Mouse (Mus musculus) R1 (cell line): ENCODE measurements around the gene Snap25.
A peak's percentile ranks its signal among the peaks of the same experiment; 100 is the strongest.

Experiments used
- DNase-seq: peaks from one replicate; pipeline ENCODE4 v3.0.0-alpha.2; 2018; ENCODE audit warnings: low read depth, low spot score

The Snap25 gene

DNA sequence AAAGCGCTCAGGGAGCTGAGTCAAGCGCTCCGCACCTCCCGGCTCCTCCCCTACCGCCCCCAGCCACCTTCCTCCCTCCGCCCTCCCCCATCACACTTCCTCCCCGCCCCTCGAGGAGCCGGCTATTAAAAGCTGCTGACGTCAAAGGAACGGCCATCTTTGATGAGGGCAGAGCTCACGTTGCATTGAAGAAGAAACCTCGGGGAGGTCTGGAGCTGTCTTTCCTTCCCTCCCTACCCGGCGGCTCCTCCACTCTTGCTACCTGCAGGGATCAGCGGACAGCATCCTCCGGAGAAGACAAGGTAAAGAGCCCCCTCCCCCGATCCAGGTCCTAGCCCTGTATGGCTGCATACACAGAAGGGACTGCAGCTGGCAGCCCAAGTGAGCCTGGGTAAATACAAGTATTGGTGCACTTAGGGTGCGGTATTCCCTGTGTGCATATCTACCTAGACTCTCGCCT lies at the start of gene Snap25:
TSS of gene Snap25 (plus strand) at position 155 of the 460 bp plus-strand sequence.
- peak; percentile 89 for DNase-seq

DNA sequence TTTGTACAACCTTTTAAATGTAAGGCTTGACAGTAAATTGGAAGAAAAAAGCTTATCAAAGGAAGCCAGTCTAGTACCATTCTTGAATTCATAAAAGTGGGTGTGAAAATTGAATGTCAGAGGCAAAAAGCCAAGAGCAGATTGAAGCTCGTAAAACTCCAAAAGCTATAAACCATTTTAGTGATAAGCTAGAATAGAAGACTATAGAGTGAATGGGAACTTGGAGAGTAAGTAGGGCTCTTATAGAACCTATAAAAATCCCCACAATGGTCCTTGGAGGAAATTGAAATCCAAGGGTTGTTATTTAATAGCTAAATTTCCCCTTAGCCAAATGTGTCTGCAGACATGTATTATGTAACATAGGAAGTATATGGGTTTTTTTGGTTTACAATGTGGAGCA lies 46.3 kb upstream of the Snap25 start:
- DNase-seq: no peak

DNA sequence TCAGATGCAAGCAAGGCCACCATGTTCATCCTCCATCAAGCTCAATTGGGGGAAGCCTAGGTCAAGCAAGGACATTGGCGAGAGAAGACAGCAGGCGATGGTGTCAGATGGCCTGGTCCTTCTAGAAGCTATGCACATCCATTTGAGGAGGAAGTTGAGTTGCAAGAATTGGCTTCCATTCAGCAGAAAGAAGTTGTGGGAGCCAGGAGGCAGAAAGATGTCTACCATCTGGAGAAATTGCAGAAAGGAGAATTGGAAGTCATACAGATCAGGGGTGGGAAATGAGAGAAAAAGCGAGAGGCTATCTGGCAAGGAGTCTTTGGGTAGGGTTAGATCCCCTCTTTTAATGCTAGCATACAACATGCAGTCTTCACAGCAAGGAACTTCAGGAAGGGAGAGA lies 44.1 kb upstream of the Snap25 start:
- DNase-seq: no peak

DNA sequence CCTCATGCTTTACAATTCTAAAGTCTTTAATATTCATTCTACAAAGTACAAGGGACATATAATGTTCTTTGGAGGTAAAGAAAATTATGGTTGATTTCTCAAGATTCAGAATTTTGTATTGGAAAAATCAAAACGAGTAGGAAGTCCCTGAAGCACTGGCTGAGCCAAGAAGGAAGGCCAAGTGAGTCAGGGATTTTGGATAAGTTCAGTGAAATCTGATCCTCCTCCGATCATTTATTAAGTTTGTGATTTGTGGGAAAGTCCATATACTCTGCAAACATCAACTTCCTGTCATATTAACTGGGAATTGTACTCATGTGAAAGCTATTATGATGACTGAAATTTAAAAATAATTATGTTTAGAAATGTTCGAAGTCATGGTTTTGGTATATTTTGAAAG lies 43.6 kb upstream of the Snap25 start:
- no peak for DNase-seq

- peak; percentile 5 for DNase-seq
Measured at GRCm38 (mm10) chr2:136670539-136671271, 42.5 kb upstream of the Snap25 start.

DNA sequence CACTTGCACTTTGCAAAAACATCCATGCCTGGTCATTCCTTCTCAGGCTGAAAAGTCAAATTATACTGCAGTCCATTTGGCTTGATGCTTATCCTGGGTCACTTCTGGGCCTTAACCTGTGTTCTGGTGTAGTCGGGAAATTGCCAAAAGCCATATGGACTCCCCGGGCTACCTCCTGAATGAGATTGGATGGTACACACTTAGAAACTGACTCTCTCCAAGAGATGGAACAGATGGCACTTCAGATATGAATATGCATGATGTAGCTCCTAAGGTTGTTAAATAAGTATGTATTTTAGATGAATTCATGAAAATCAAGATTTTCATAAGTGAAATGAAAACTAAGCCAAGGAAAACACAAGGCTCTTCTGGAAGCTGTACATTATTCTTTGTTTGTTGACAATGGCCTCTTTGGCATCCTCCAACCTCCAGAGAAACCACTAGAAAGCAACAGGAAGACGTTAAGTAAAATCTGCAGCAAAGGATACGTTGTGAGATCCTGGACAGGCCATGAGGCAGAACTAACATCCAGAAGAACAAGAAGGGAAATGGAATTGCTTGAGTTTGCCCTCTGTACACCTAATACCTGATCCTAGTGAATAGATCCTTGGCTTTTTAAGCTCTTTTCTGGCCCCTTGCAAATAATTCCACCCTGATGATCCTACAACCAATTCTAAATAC lies 39.0 kb upstream of the Snap25 start:
- no peak for DNase-seq

DNA sequence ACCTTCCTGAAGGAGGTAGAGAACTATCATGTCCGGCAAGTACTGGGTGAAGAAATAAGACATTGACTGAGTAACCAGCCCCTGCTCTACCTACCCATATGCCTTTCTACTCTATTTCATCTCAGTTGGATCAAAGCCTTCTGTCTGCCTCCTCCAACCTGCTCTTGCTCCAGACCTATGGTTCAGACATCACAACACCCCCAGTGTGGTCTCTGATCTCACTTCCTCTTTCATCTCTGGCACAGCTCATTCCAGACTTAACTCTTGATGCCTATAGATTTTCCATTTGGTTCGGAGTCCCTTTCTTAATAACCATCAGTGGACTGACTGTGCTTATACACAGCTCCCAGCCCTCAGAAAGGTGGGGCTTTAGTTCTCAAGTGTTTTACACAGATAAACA lies 37.1 kb upstream of the Snap25 start:
- DNase-seq: no peak

DNA sequence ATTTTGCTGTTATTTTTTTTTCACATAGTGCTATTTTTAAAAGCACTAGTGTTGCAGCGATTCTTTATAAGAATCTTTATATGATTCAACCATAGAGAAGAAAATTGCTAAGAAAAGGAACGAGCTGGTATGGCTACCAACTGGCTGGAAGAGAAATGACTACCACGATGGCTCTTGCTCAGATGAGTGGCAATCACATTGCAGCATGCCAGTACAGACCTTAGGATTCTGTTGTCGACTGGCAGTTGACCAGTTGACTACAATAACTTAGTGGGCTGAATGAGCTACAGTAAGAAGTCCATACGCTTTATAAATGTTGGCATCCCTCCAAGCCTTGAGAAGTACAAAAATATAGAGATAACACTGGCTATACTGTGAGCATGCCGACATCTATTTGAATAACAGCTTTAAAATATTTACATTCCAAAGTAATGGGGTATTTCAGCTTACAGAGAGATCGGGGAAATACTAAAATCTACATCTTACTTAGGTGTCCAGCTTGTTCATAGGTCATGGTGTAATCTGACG lies 36.3 kb upstream of the Snap25 start:
- DNase-seq: no peak

GRCm38 (mm10) chr2:136678321-136679161 lies 34.7 kb upstream of the Snap25 start:
- peak; percentile 63 for DNase-seq

DNA sequence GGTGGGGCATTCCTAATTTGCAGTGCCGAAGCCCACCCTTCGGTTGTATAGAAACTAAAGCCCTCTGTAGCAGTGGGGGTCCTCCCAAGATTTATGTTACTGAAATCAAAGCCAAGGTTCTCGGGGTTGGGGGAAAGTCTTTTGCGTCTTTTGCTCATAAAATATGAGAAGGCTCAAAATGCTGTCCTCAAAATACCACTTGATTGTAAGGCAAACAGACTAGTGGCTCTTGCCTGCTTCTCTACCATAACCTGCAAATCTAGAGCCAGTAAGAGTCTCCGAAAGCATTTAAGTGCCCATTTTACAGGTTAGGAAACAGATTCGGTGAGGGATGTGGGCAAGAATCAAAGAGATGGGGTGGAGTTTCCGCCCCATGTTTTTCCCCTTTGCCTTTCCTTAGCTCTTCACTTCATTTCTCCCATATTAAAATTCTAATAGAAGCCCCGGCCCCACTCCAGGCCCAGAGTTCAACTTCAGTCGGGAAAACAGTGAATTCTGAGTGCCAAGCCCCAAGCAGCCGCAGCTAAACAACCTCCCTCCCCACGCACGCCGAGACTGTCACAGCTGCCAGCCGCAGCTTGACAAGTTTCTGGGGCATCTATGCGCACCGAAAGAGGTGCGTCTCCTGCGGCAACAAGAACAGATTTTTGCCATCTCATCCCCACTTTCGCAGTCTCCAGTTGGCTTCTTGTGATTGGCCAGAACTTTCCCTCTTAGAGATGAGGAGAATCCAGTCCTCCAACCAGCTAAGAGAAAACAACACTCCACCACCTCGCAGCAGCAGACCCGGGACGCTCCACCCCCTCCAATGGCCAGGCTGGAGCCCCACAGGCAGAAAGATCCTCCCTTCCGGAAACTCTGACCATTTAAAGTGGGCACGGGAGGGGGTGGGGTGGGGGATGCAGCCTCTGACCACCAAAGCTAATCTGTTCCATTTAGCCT lies 33.7 kb upstream of the Snap25 start:
- peak; percentile 94 for DNase-seq

DNA sequence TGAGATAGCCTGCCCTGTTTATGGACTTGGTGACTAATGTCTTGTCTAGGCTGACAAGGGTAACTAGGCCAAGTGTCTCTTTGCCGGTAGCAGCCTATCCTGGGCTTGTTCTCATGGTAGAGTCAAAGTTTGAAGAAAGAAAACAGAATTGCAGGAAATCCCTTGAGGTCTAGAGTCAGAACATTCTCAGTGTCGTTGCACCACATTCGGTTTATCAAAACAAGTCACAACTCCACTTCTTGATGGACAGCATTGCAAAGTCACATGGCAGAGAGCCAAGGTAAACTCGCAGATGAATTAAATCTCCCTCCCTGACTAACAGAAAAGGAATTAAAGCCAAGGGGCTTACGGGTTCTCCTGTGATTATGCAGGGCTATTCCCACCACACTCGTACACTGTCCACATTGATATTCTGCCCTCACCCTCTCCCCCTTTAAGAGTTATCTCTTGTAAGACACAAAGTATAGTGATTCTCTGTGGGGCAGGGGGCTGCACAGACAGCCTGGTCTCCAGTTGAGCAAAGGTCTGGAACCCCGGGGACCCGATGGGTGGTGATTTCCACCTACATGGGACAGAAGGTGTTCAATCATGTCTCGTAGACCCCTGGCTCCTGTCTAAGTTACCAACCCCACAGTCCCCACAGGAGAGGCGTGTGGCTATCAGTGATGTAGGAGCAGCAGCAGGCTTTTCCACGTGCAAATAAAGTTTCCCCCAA lies 30.9 kb upstream of the Snap25 start:
- no peak for DNase-seq

DNA sequence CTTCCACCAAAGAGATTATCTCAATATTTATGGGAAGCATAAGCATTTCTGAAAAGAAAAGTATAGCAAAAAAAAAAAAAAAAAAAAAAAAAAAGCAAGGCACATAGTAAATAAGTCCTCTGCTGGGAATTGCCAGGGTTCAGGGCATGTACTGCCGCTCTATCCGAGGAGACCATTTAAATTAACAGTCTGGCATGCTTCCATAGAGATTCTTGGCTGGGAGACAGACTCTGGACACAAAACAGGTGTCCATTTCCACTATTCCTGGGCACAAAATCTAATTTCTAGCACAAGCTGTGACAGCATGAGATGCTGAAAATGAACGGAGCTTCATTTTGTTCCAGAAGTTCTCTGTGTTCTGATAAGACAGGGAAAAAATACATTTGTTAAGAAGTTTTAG lies 27.1 kb upstream of the Snap25 start:
- no peak for DNase-seq

GRCm38 (mm10) chr2:136687316-136687715 lies 25.9 kb upstream of the Snap25 start:
- DNase-seq: no peak

GRCm38 (mm10) chr2:136689476-136689875 lies 23.8 kb upstream of the Snap25 start:
- DNase-seq: no peak

GRCm38 (mm10) chr2:136691681-136692080 lies 21.6 kb upstream of the Snap25 start:
- peak; percentile 29 for DNase-seq

DNA sequence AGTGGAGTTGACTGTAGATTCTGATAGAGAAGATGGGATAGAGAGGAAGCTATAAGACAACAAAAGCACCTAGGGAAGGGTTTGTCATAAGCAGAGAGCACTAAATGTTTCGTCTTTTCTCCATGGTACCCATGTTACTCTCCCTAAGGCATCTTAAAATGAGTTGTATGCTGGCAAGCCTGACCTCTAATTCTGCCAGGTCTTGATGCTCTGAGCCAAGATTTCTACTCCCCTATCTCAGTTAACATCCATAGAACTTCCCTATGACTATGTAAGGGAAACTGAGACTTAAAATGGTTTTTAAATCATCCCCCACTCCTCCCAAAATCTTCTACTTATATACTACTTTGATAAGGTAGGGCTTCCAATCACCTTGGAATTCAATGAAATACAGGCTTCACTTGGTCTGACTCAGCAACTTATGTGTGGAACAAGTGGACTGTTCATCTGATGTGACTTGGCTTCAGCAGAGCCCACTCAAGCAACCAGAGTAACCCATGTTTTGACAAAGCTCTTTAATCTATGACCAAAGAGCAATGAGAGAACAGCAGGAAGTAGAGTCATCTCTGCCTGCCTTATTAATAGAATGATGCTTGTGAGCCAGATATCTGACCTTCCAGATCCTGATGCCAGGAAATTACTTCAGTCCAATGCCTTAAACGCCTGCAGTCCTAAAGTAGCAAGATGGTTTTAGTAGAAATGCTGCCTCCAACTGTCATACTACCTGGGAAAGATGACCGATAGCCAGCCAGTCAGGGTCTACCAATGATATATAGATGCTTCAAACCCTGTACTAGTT lies 13.6 kb upstream of the Snap25 start:
- no peak for DNase-seq

DNA sequence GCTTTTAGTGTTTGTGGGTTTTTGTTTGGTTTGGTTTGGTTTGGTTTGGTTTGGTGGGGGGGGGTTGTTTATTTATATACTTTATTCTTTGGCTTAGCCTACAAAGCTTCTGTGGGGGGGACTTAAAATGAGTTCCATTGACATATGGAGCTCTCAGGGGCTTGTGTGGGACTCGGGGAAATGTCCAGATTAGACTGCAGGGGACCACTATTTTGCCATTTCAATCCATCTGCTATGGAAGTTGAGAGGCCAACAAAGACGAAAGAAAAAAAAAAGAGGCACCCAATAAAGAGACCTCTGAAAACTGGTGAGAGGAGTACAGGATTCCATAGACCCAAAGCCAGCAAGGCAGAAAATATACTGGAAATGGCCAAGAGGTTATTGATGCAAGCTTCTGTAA lies 9.9 kb upstream of the Snap25 start:
- no peak for DNase-seq

DNA sequence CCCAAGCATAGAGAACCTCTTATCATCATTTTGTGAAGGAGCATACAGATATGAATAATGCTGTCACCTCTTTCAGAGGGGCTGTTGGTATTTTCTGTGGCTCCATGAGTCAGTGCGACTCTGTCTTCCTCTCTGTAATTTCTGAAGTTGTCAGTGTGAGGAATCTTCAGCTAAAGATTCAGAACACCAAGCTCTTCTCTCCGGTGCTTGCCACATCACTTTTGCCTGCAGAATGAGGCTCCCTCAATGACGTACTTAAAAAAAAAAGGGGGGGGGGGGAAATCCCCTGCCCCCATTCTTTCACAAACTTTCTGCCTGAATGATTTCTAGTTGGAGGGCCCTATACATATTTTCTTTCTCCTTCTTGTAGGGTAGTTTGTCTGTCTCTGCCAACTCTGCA lies 2.1 kb upstream of the Snap25 start:
- no peak for DNase-seq

- DNase-seq: peak; percentile 22
Measured at GRCm38 (mm10) chr2:136711746-136712440, 1.4 kb upstream of the Snap25 start.
